Mouse (Mus musculus) gastrocnemius, postnatal 14 days (tissue): ENCODE measurements around the gene Mast4. TPM values are rescaled to one million over a fixed set of nuclear protein-coding genes. Genes with fewer than 3 reads are reported as not detected.
"Not testable (repeated sequence)": the region's sequence is repeated elsewhere in the genome, so short reads cannot be mapped to it uniquely, and the experiment has no call there.

Source experiments
- DNase-seq: peaks from one replicate; pipeline ENCODE4 v3.0.0; 2021; ENCODE audit warnings: mixed read lengths
- intact Hi-C: fragments of 180-260 bp; cut with DNase I; formaldehyde crosslinking; loops from one replicate; pipeline ENCODE4 v1.15.1; 2025; ENCODE audit warnings: low total_unique reads
- total RNA-seq, 2 experiments: library from RNA; stranded (reverse); gene quantifications; 2 replicates each; pipeline ENCODE4 v1.2.3; 2021

Gene Mast4
- total RNA-seq, 2 experiments from 2014 or later: 28.0 to 31.2 TPM

DNA sequence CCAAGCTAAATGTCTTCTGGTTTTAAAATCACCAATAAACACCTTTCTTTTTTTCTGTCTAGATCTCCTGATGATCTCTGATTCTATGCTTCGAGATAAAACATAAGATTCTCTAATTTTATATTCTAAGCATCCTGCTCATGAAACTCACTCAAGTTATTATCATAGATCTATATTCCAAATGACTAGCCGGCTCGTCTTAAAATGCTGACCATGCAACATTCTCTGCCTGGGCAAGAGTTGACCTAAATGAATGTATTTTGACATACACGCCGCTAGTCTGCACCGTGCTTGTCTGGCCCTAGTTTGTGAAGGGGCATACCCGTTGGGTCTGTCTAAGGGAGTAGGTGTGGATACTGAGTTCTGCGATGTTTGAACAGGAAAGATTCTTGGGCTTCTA lies 579.2 kb downstream of the Mast4 start:
- intact Hi-C loops: no loop called here
- DNase-seq: no peak

DNA sequence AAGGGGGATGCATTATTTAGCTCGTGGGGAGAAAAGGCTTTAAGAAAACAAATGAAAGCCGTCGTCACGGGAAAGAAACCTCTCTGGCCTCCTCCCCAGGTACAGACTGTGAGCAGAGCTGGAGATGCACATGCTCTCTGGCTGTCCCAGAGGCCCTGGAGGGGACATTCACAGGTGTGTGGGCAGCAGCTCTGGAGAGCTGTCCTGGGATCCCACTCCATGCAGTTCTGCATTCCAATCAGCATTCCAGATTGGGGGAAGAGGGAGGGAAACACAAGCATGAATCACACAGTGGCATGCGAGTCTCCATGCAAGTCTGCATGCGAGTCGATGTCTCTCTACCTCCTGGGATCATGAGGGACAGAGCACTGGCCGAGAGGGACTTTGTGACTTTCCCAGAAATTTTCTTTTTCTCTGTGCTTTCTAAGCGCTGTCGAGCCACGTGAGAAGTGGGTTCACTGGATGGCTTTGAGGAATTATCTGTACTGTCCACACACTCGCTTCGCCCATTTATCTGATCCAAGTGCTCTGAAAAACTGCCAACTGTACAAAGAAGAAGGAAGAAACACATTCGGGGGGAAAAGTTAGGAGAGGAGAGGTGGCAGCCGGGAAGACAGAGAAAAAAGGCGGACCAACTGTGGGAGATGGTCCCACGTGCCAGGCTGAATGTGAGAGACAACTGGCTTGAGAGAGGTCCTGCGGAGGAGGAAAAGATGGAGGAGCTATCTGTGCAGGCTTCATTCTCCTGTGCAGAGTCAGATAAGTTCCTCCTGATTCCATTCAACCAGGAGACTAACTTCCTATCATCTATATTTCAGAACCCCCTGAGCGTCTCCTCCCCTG lies 580.4 kb downstream of the Mast4 start:
- intact Hi-C loops: no loop called here
- DNase-seq: no peak

DNA sequence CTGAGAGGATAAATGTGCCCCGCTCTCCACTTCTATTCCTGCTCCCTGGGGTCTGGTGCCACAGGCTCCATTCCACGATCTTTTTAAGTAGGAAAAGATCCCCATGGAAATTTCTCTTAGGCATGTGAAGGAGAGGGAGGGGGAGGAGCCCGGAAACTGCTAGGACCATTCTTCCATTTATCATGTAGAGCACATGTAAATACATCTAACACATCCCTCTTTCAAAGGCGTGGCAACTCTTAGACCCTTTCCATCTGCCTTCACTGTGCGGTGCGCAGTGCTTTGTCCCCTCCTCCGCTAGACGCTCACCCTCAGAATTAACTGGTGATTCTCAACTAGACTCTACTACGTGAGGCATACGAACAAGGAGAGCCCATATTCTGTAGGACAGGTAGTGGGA lies 584.4 kb downstream of the Mast4 start:
- no peak for DNase-seq
- intact Hi-C loops: no loop called here

DNA sequence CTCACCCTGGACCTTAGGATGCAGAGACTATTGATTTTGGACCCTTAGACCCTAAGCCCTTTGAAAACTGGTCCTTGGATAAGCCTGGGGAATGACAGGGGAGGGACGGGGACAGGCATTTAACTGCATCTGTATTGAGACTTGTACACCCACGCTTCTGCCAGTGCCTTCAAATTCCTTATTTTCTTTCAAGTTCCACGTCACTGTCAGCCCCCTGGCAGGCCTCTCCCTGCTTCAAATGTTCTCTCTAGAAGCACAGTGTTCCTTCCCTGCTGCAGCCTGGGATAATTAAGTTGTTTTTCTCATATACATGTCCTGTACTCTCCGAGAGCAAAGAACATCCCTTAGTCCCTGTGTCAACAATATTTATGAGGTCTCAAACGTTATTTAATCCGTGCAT lies 585.1 kb downstream of the Mast4 start:
- intact Hi-C loops: no loop called here

GRCm38 (mm10) chr13:102746803-102747561 lies 587.3 kb downstream of the Mast4 start:
- intact Hi-C loops: no loop called here
- DNase-seq: no peak

More for the DNA sequence above, 585.1 kb downstream of the Mast4 start:
- DNase-seq: no peak

GRCm38 (mm10) chr13:102745626-102746342 lies 588.5 kb downstream of the Mast4 start:
- intact Hi-C loops: loop anchor here (2.0 kb wide), 1 partner anchor 67 kb away; no protein-coding TSS in a partner anchor
- DNase-seq: no peak

DNA sequence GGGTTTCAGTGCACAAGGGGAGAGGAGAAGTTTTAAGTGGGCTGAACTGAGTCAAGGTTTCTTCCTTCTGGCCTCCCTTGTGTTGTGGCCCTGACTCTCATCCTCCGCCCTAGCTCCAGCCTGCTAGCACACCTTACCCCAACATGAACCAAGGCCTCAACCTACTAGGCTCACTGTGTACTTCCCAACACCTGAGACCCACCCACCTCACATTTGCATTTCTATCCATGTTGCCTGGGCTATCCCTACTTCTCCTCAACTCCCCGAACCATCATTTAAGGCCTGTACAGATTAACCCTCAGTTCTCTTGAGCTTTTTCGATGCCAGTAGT lies 589.1 kb downstream of the Mast4 start:
- intact Hi-C loops: loop anchor here (2.0 kb wide), 1 partner anchor 66 kb away; no protein-coding TSS in a partner anchor
- DNase-seq: no peak

GRCm38 (mm10) chr13:102744481-102745269 lies 589.6 kb downstream of the Mast4 start:
- peak; percentile 35 for DNase-seq
- intact Hi-C loops: loop anchor here (2.0 kb wide), 1 partner anchor 66 kb away; no protein-coding TSS in a partner anchor

- intact Hi-C loops: no loop called here
- no peak for DNase-seq
These were observed 594.4 kb downstream of the Mast4 start for GRCm38 (mm10) chr13:102739720-102740535.

DNA sequence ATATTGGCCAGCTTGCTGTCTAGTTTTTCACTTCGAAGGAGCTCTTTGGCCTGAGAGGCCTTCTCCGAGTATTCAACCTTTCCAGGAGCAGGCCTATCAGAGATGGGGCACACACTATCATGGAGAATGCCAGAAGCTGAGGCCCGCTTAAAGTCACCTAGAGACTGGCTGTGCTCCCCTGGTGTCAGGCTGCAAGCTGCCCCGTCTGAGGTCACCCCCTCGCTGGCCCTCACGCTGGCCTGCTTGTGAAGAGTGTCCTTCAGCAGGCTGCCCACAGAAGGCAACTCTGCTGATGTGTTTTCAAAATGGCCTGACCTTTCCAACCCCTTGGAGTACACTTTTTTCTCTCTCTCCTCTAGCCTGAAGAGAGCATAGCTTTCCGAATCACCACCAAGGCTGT lies 596.5 kb downstream of the Mast4 start:
- intact Hi-C loops: no loop called here
- no peak for DNase-seq

- intact Hi-C loops: no loop called here
- DNase-seq: no peak
These were observed 601.2 kb downstream of the Mast4 start for GRCm38 (mm10) chr13:102733063-102733462.

- DNase-seq, intact Hi-C loops: not testable (repeated sequence)
These were observed 605.3 kb downstream of the Mast4 start for GRCm38 (mm10) chr13:102728951-102729350.

- intact Hi-C loops: no loop called here
- DNase-seq: no peak
These were observed 606.3 kb downstream of the Mast4 start for GRCm38 (mm10) chr13:102728035-102728434.

- intact Hi-C loops: no loop called here
These were observed 607.4 kb downstream of the Mast4 start for GRCm38 (mm10) chr13:102726876-102727275.

DNA sequence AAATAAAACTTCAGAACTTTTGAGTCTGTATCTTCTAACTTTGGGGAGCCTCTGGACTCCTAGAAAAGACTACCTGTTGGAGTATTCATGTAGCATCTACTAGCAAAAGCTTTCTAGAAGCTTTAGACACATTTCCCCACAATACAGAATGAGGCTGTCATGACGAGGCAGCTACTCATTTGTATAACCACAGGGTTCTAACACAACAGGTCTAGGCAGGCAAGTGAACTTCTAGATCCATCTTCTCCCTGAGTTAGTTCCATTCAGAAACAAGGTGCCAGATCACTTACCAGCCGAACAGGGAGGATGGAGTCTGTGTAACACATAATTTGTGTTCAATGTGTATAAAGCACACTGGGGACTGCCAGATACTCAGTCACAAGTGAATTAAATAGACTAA lies 608.4 kb downstream of the Mast4 start:
- intact Hi-C loops: no loop called here
- DNase-seq: no peak

More at GRCm38 (mm10) chr13:102726876-102727275, 607.4 kb downstream of the Mast4 start:
- DNase-seq: no peak

DNA sequence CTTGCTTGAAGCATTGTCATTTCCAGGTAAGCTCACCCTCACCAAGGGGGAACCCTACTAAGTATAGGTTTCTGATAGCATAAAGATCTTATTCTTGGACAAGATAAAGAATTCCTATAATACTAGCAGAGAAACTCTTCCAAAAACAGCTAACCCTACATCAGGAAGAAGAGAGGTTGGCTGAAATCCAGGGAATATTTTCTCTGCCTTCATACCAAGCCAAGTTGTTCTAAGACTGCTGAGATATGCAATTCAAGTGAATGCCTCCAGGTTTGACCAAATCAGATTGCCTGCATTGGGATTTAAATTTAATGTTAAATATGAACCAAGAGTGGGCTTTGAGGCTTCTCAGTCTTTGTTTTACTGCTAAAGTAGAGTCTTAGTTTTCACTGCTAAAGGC lies 608.9 kb downstream of the Mast4 start:
- no peak for DNase-seq
- intact Hi-C loops: no loop called here

DNA sequence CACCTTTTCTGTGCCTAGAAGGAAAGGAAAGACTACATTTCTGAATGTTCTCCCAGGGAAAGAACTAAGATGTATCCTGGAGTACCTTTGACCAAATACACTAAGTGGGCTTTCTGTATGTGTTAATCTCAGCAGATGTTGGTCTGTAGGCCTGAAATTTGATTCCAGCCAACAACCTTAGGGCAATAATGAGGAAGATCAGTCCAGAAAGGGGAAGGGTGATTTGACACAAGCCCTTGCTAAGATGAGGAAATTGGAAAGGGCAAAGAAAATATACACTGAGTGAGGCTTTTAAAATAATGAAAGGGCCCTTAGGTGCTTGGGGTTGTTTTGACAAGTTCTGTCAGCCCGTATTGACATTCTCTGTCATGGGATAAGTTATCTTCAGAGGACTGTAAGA lies 617.3 kb downstream of the Mast4 start:
- intact Hi-C loops: no loop called here

DNA sequence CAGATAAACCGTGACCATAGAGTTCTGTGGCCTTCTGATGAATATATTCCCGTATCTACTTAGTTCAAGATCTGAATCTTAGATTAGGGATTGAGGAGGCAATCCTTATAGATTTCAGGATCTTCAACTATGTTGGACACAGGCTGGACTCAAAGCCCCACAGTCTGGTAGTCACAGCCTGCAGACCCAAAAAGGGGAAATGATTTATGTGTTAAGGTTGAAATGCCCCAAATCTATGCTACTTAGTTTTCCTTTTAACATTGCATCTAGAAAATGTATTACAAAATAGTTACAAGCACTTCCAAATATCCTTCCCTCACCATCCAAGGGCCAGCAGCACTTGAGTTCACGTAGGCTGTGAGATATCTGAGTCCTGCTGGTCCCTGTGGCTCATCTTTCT lies 633.6 kb downstream of the Mast4 start:
- DNase-seq: no peak
- intact Hi-C loops: no loop called here

More for the DNA sequence above, 617.3 kb downstream of the Mast4 start:
- DNase-seq: no peak
